Comparison of ENCODE assay signal across 16 mouse cellular contexts in genomic region chr2:157881939-157882338, GRCm38 (mm10). TPM values are rescaled to one million over a fixed set of nuclear protein-coding genes. Genes with fewer than 3 reads are reported as not detected.
DNase-seq lines count a peak whose midpoint lies in the region; ATAC-seq and TF ChIP-seq lines count a peak whose summit lies in the region.
"Had no signal": no experiment of that assay in that cellular context is flagged by ENCODE, and none has a peak within 500 bp of the region (broad histone marks: within the 10 kb centered on the region; RNA-seq: fewer than 3 reads in every experiment).

No protein-coding gene starts in this region.

- 0 out of 2 replicates have a peak, but pooled peaks cover 3% of the 10 kb centered on the region for H3K36me3 ChIP-seq in intestine, embryonic 16.5 days (ENCODE audit: control insufficient read depth, insufficient read depth, low read length)
- no peaks in the 10 kb centered on the region for H3K36me3 ChIP-seq in intestine, embryonic 15.5 days
- peaks cover 19% of the 10 kb centered on the region for H3K36me3 ChIP-seq in forebrain, embryonic 14.5 days (ENCODE audit: control insufficient read depth, insufficient read depth, low read length)
- 0 out of 2 replicates have a peak, but pooled peaks cover 9% of the 10 kb centered on the region for H3K36me3 ChIP-seq in midbrain, embryonic 15.5 days (replicated peaks)
- peaks cover 23% of the 10 kb centered on the region for H3K36me3 ChIP-seq in liver, postnatal 0 days (replicated peaks; ENCODE audit: insufficient read depth, low read length)

- TF ChIP-seq EP300 in liver, postnatal 0 days (IDR thresholded peaks at IDR 0.05; ENCODE audit: low read depth): no peak

- WGBS in intestine, embryonic 16.5 days: 27% methylated on average over 11 of the region's 11 CpGs
- WGBS in intestine, embryonic 15.5 days: 35% methylated on average over 11 of the region's 11 CpGs
- 29% methylated on average over 11 of the region's 11 CpGs for WGBS in forebrain, embryonic 14.5 days
- WGBS in midbrain, embryonic 15.5 days: 28% methylated on average over 11 of the region's 11 CpGs
- WGBS in liver, postnatal 0 days (ENCODE audit: insufficient replicate concordance): 73% methylated on average over 11 of the region's 11 CpGs

- no peak overlapping the region for H3K9ac ChIP-seq in intestine, embryonic 16.5 days (ENCODE audit: low read depth, low read length)
- H3K9ac ChIP-seq in intestine, embryonic 15.5 days: no peak overlapping the region
- no peak overlapping the region for H3K9ac ChIP-seq in forebrain, embryonic 14.5 days (ENCODE audit: low read length)
- no peak overlapping the region for H3K9ac ChIP-seq in midbrain, embryonic 15.5 days
- H3K9ac ChIP-seq in liver, postnatal 0 days (replicated peaks): no peak overlapping the region
- H3K9ac ChIP-seq: embryonic facial prominence, embryonic 13.5 days; limb, embryonic 13.5 days had no signal

- H3K4me1 ChIP-seq in intestine, embryonic 16.5 days (ENCODE audit: control insufficient read depth, insufficient read depth, low read length): no peaks in the 10 kb centered on the region
- H3K4me1 ChIP-seq in intestine, embryonic 15.5 days (replicated peaks): 0 out of 2 replicates have a peak, but pooled peaks cover 2% of the 10 kb centered on the region
- peaks cover 4% of the 10 kb centered on the region; the same call in 1 of the 2 replicates for H3K4me1 ChIP-seq in forebrain, embryonic 14.5 days (ENCODE audit: control insufficient read depth, insufficient read depth, low read length)
- H3K4me1 ChIP-seq in midbrain, embryonic 15.5 days: peaks cover 36% of the 10 kb centered on the region
- no peaks in the 10 kb centered on the region for H3K4me1 ChIP-seq in liver, postnatal 0 days (ENCODE audit: insufficient read depth)

- no peak overlapping the region for H3K4me3 ChIP-seq in intestine, embryonic 16.5 days (ENCODE audit: low read length)
- no peak overlapping the region for H3K4me3 ChIP-seq in intestine, embryonic 15.5 days (replicated peaks)
- H3K4me3 ChIP-seq in forebrain, embryonic 14.5 days (ENCODE audit: low read depth, low read length): no peak overlapping the region
- H3K4me3 ChIP-seq in midbrain, embryonic 15.5 days: no peak overlapping the region
- H3K4me3 ChIP-seq in liver, postnatal 0 days (ENCODE audit: low read depth, low read length): no peak overlapping the region
- H3K4me3 ChIP-seq: embryonic facial prominence, embryonic 13.5 days; limb, embryonic 13.5 days; myocyte had no signal

- DNase-seq in embryo, embryonic 9.5 days (ENCODE audit: extremely low spot score): peak; percentile 5
- DNase-seq in forebrain, embryonic 14.5 days (ENCODE audit: low spot score): no peak
- DNase-seq in liver, postnatal 0 days: no peak
- DNase-seq: cerebellum, adult 8-10 months; heart, adult 18-20 months; heart, postnatal 36 days; right cerebral cortex, adult 18-20 months had no signal

- no peak overlapping the region for H3K4me2 ChIP-seq in intestine, embryonic 16.5 days (ENCODE audit: low read depth, low read length)
- no peak overlapping the region for H3K4me2 ChIP-seq in intestine, embryonic 15.5 days (replicated peaks)
- no peak overlapping the region for H3K4me2 ChIP-seq in forebrain, embryonic 14.5 days (ENCODE audit: low read length)
- H3K4me2 ChIP-seq in midbrain, embryonic 15.5 days: no peak overlapping the region
- no peak overlapping the region for H3K4me2 ChIP-seq in liver, postnatal 0 days (ENCODE audit: low read depth, low read length)
- H3K4me2 ChIP-seq: embryonic facial prominence, embryonic 13.5 days; limb, embryonic 13.5 days had no signal

- no peaks in the 10 kb centered on the region for H3K27me3 ChIP-seq in intestine, embryonic 16.5 days (replicated peaks; ENCODE audit: control insufficient read depth, insufficient read depth, low read length)
- no peaks in the 10 kb centered on the region for H3K27me3 ChIP-seq in intestine, embryonic 15.5 days (replicated peaks)
- no peaks in the 10 kb centered on the region for H3K27me3 ChIP-seq in forebrain, embryonic 14.5 days (replicated peaks; ENCODE audit: control insufficient read depth, insufficient read depth, low read length)
- no peaks in the 10 kb centered on the region for H3K27me3 ChIP-seq in midbrain, embryonic 15.5 days (replicated peaks)
- no peaks in the 10 kb centered on the region for H3K27me3 ChIP-seq in liver, postnatal 0 days (ENCODE audit: insufficient read depth, low read length)
- H3K27me3 ChIP-seq: embryonic facial prominence, embryonic 13.5 days; limb, embryonic 13.5 days had no signal

- no peak for TF ChIP-seq CTCF in liver, postnatal 0 days (IDR thresholded peaks at IDR 0.05; ENCODE audit: low read depth)

- no peak overlapping the region for H3K27ac ChIP-seq in intestine, embryonic 16.5 days (ENCODE audit: low read length)
- no peak overlapping the region for H3K27ac ChIP-seq in intestine, embryonic 15.5 days
- peak overlapping the region; percentile 0; the same call in 1 of the 2 replicates for H3K27ac ChIP-seq in forebrain, embryonic 14.5 days (ENCODE audit: low read depth, low read length)
- peak overlapping the region; percentile 39; the same call in 1 of the 2 replicates for H3K27ac ChIP-seq in midbrain, embryonic 15.5 days
- H3K27ac ChIP-seq in liver, postnatal 0 days (ENCODE audit: low read depth): no peak overlapping the region
- H3K27ac ChIP-seq: embryonic facial prominence, embryonic 13.5 days; kidney, postnatal 0 days; limb, embryonic 13.5 days had no signal

- peak; percentile 55; the same call in 1 of the 2 replicates for ATAC-seq in intestine, embryonic 16.5 days
- ATAC-seq in intestine, embryonic 15.5 days: no peak; the same call in 1 of the 2 replicates
- ATAC-seq in forebrain, embryonic 14.5 days: no peak
- ATAC-seq in midbrain, embryonic 15.5 days (replicated peaks): peak; percentile 38; the same call in 1 of the 2 replicates
- ATAC-seq in liver, postnatal 0 days: no peak
- no peak for ATAC-seq in granulocyte monocyte progenitor cell, adult 5-6 weeks (replicated peaks; ENCODE audit: poor library complexity, severe bottlenecking)

- H3K9me3 ChIP-seq in intestine, embryonic 16.5 days (ENCODE audit: control insufficient read depth, low read length): no peaks in the 10 kb centered on the region
- no peaks in the 10 kb centered on the region for H3K9me3 ChIP-seq in intestine, embryonic 15.5 days
- H3K9me3 ChIP-seq in forebrain, embryonic 14.5 days (replicated peaks; ENCODE audit: control insufficient read depth, low read length): no peaks in the 10 kb centered on the region
- H3K9me3 ChIP-seq in midbrain, embryonic 15.5 days: no peaks in the 10 kb centered on the region
- H3K9me3 ChIP-seq in liver, postnatal 0 days (ENCODE audit: low read length): no peaks in the 10 kb centered on the region
- H3K9me3 ChIP-seq: embryonic facial prominence, embryonic 13.5 days; limb, embryonic 13.5 days had no signal

RNA-seq across cellular contexts. Expression of gene Vstm2l, which starts 32.5 kb away (rescaled TPM):
- polyA plus RNA-seq in intestine, embryonic 16.5 days (2015; fragmentation: Nextera tagmentation; extraction: Ambion mirVana): 0.10 TPM in 1 of 2 replicates, not detected in the other
- polyA plus RNA-seq in intestine, embryonic 15.5 days (2015; fragmentation: Nextera tagmentation; extraction: Ambion mirVana): 0.68 and 0.72 TPM in 2 replicates
- polyA plus RNA-seq in forebrain, embryonic 14.5 days (2014; fragmentation: Nextera tagmentation; extraction: Ambion mirVana): 4.7 and 6.8 TPM in 2 replicates
- polyA plus RNA-seq in midbrain, embryonic 15.5 days (2015; fragmentation: Nextera tagmentation; extraction: Ambion mirVana): 28.3 and 33.3 TPM in 2 replicates
- not detected in 2 replicates for polyA plus RNA-seq in liver, postnatal 0 days (2015; fragmentation: Nextera tagmentation; extraction: Ambion mirVana)
- total RNA-seq in granulocyte monocyte progenitor cell, adult 5-6 weeks (2014; fragmentation: Nextera tagmentation): not detected in 2 replicates
- not detected in 2 replicates for total RNA-seq in granulocyte monocyte progenitor cell, adult 5-6 weeks (2017)
- polyA plus RNA-seq: limb, embryonic 13.5 days; lung, embryonic 16.5 days; myocyte had no signal

Comparison
In these comparisons a context has a peak if more than half of its experiments do, and no peak if none do; other contexts are left out.
1. ATAC-seq: peak in intestine, embryonic 16.5 days (single experiment) and midbrain, embryonic 15.5 days (single experiment); none in intestine, embryonic 15.5 days (single experiment), forebrain, embryonic 14.5 days (single experiment), liver, postnatal 0 days (single experiment) and granulocyte monocyte progenitor cell, adult 5-6 weeks (single experiment).
2. H3K27ac ChIP-seq: peak in forebrain, embryonic 14.5 days (single experiment) and midbrain, embryonic 15.5 days (single experiment); none in intestine, embryonic 16.5 days (single experiment), intestine, embryonic 15.5 days (single experiment) and liver, postnatal 0 days (single experiment).